Mouse (Mus musculus) left cerebral cortex, adult 9 months (tissue): ENCODE measurements at regions not wholly inside any gene's neighbourhood (a gene's known extent, or its start where the extent isn't known, plus 50 kb on each side); places are given as distances from the start of the nearest gene placed in this dataset.
"Not testable (repeated sequence)": the region's sequence is repeated elsewhere in the genome, so short reads cannot be mapped to it uniquely, and the experiment has no call there.

Experiments
- DNase-seq, 2 experiments: peaks; one replicate each; pipeline ENCODE4 v3.0.0; 2022; ENCODE audit warnings: low spot score in 2 of 2

GRCm38 (mm10) chr10:48582006-48582405, 1206.6 kb downstream of the Grik2 start:
- DNase-seq = peak in 1 of 2 experiments; percentile 8

GRCm38 (mm10) chr10:48581081-48581480, 1207.5 kb downstream of the Grik2 start:
- no peak for DNase-seq

GRCm38 (mm10) chr10:48572600-48572999, 1216.0 kb downstream of the Grik2 start:
- peak in 1 of 2 experiments; percentile 4 for DNase-seq

- DNase-seq = not testable (repeated sequence)
Observed at GRCm38 (mm10) chr10:48549791-48550190, 1238.8 kb downstream of the Grik2 start.

GRCm38 (mm10) chr10:48522258-48522657, 1266.3 kb downstream of the Grik2 start:
- no peak for DNase-seq

- DNase-seq = no peak
Observed at GRCm38 (mm10) chr10:48472927-48473326, 1315.6 kb downstream of the Grik2 start.

- DNase-seq = no peak
Observed at GRCm38 (mm10) chr10:48443739-48444342, 1344.7 kb downstream of the Grik2 start.

- DNase-seq = no peak
Observed at GRCm38 (mm10) chr10:48433287-48433686, 1355.3 kb downstream of the Grik2 start.

- no peak for DNase-seq
Observed at GRCm38 (mm10) chr10:48425501-48425900, 1363.1 kb downstream of the Grik2 start.

- no peak for DNase-seq
Observed at GRCm38 (mm10) chr10:48405071-48405470, 1383.5 kb downstream of the Grik2 start.
